Mouse (Mus musculus): ENCODE data around the gene Ppp1r17. TPM values are rescaled to one million over a fixed set of nuclear protein-coding genes. Genes with fewer than 3 reads are reported as not detected.

Ppp1r17 gene
- polyA plus RNA-seq, 1 experiment from 2014 or later, result not detected

DNA sequence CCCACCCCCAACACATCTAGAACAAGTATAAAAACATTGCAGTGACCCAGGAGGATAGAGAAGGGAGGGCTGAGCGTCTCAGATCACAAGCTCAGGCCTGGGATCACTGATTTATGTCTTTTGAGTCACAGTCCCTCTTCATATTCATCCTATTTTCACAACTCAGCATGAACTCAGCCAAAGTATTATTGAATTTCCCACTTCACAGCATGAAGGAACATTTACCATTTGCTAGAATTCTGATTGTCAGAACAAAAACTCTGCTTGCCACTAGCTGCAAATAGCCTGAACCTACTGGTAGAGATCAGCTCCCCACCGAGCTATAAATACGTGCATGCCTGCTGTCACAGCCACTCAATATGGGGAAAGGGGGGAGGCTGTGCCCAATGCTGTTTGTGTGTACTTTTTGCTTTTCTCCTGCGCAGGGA, 59.1 kb downstream of the Ppp1r17 start:
- Histone ChIP-seq H3K9ac (replicated peaks; ENCODE audit: low read depth) (no peak overlapping the region), H3K4me2 (replicated peaks; ENCODE audit: low read depth, low read length) (no peak overlapping the region), H3K4me1 (ENCODE audit: insufficient read depth, low read depth, low read length) (no peaks in the 10 kb centered on the region), H3K4me3 (ENCODE audit: low read depth, low read length) (no peak overlapping the region), H3K9me3 (ENCODE audit: low read length) (no peaks in the 10 kb centered on the region), H3K27ac (ENCODE audit: low read length) (no peak overlapping the region), H3K27me3 (replicated peaks; ENCODE audit: insufficient read depth, low read length) (no peaks in the 10 kb centered on the region), H3K36me3 (ENCODE audit: insufficient read depth, low read length) (no peaks in the 10 kb centered on the region)
- ATAC-seq, result no peak
- DNase-seq (ENCODE audit: low spot score), result no peak
- WGBS, result 50% methylated on average over 4 of the region's 4 CpGs
- TF ChIP-seq CTCF (IDR thresholded peaks at IDR 0.05) (no peak), EP300 (IDR thresholded peaks at IDR 0.05) (no peak)

Other genes starting within 250 kb of the Ppp1r17 start
- gene Itprid1, start 180.6 kb upstream of the Ppp1r17 start, polyA plus RNA-seq (2015; fragmentation: Nextera tagmentation; extraction: Ambion mirVana), result 0.49 and 0.95 TPM in 2 replicates